Mouse (Mus musculus) liver, embryonic 14.5 days (tissue): Measurements from ENCODE around the gene Lrp8. TPM values are rescaled to one million over a fixed set of nuclear protein-coding genes. Genes with fewer than 3 reads are reported as not detected.

Source experiments
- ATAC-seq: fragments of 200-750 bp; cut with Nextera tagmentation; 2 replicates; pipeline ENCODE4 v1.8.0; 2017; ENCODE audit warnings: moderate number of reproducible peaks, mild to moderate bottlenecking, moderate library complexity; ENCODE audit not compliant: insufficient read depth
- DNase-seq, 3 experiments: peaks; one replicate each; pipeline ENCODE4 v3.0.0-alpha.2; 2012 to 2013; ENCODE audit warnings: low read depth in 3 of 3, low spot score in 3 of 3
- H3K27ac ChIP-seq: fragments of 300-500 bp; sonication (generic); 2 replicates; pipeline ENCODE4 v1.5.1; 2014; ENCODE audit warnings: moderate library complexity, mild to moderate bottlenecking, control low read depth, inconsistent platforms
- H3K27me3 ChIP-seq: fragments of 300-500 bp; sonication (generic); 2 replicates; pipeline ENCODE4 v1.6.1; 2014; ENCODE audit warnings: mild to moderate bottlenecking, low read length, moderate library complexity; ENCODE audit not compliant: control insufficient read depth, insufficient read depth
- H3K36me3 ChIP-seq: fragments of 300-500 bp; sonication (generic); replicated peaks from 2 replicates; pipeline ENCODE4 v1.6.1; 2014; ENCODE audit warnings: low read depth; ENCODE audit not compliant: control insufficient read depth, insufficient read depth
- H3K4me1 ChIP-seq, 2 experiments: fragments of 200-500 bp in 1 of 2; fragments of 300-500 bp in 1 of 2; sonication (generic) in 1 of 2; replicated peaks; 2 replicates each; pipeline ENCODE4 v1.6.1; 2012 to 2014; ENCODE audit warnings: antibody characterized with exemption in 1 of 2, inconsistent platforms in 1 of 2, low read length in 1 of 2; ENCODE audit not compliant: control insufficient read depth in 2 of 2, insufficient read depth in 2 of 2
- H3K4me2 ChIP-seq: fragments of 300-500 bp; sonication (generic); 2 replicates; pipeline ENCODE4 v1.6.1; 2014; ENCODE audit warnings: low read depth, mild to moderate bottlenecking, control low read depth, moderate library complexity
- H3K4me3 ChIP-seq, 2 experiments: fragments of 200-500 bp in 1 of 2; fragments of 300-500 bp in 1 of 2; sonication (generic) in 1 of 2; 2 replicates each; pipeline ENCODE4 v1.5.1; 2012 to 2014; ENCODE audit warnings: low read depth in 2 of 2, low read length in 2 of 2, mild to moderate bottlenecking in 2 of 2, control low read depth in 1 of 2, inconsistent platforms in 1 of 2, moderate library complexity in 1 of 2; ENCODE audit not compliant: insufficient read depth in 1 of 2
- H3K9ac ChIP-seq: fragments of 300-500 bp; sonication (generic); replicated peaks from 2 replicates; pipeline ENCODE4 v1.6.1; 2014; ENCODE audit warnings: mild to moderate bottlenecking, control low read depth, moderate library complexity
- H3K9me3 ChIP-seq: fragments of 300-500 bp; sonication (generic); 2 replicates; pipeline ENCODE4 v1.6.1; 2016; ENCODE audit warnings: low read length, mixed read lengths; ENCODE audit not compliant: control insufficient read depth
- CTCF ChIP-seq: IDR thresholded peaks from 2 replicates; pipeline ENCODE4 v1.5.1; 2016; ENCODE audit warnings: antibody characterized with exemption, low read depth, control low read depth
- EP300 ChIP-seq: IDR thresholded peaks from 2 replicates; pipeline ENCODE4 v1.6.1; 2016; ENCODE audit warnings: antibody characterized with exemption, low read depth
- WGBS: fragments of 180-500 bp; shearing (Covaris S2); extraction: QIAGEN DNeasy Blood & Tissue Kit; methylation state at CpG from one replicate; pipeline ENCODE4 v1.1.7; 2014; ENCODE audit not compliant: insufficient replicate concordance; 5-methylcytosine and 5-hydroxymethylcytosine counted together
- polyA plus RNA-seq, 2 experiments: library from polyadenylated mRNA; depleted of rRNA in 1 of 2; stranded (reverse) in 1 of 2; unstranded in 1 of 2; fragments of >200 nt; fragmentation: Nextera tagmentation in 1 of 2; extraction: Ambion mirVana in 1 of 2; gene quantifications; 2 replicates each; pipeline versions ENCODE4 v1.2.1 to v1.2.3; 2012 to 2014

Gene Lrp8
- polyA plus RNA-seq, 2 experiments, result 1.8 to 4.3 TPM

DNA sequence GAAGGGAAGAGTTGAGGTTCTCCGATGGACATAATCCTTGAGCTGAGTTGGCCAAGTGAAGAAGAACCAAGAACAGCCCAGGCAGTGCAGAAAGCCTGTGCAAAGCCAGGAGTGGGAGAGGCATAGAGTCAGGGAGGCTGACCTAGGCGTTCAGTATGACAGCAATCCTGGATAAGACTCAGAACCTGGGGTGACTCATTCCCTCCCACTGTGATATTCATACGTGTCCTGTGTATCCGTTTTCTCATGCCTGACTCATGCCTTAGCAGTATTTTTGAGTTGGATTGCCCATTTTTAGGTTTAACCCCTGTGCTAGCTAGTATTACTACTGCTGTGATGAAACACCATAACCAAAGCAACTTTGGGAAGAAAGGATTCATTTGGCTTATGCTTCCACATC is 62.8 kb downstream of the Lrp8 start:
- H3K4me2 ChIP-seq, result no peak overlapping the region
- ATAC-seq (no peak), DNase-seq (no peak)
- WGBS, result 74% methylated on average over 4 of the region's 4 CpGs
- H3K9me3 ChIP-seq, result no peaks in the 10 kb centered on the region
- no peaks in the 10 kb centered on the region for H3K36me3 ChIP-seq
- H3K27ac ChIP-seq, result no peak overlapping the region
- no peak overlapping the region for H3K4me3 ChIP-seq
- no peaks in the 10 kb centered on the region for H3K4me1 ChIP-seq
- no peak for TF ChIP-seq EP300
- TF ChIP-seq CTCF, result no peak
- no peak overlapping the region for H3K9ac ChIP-seq
- no peaks in the 10 kb centered on the region for H3K27me3 ChIP-seq

DNA sequence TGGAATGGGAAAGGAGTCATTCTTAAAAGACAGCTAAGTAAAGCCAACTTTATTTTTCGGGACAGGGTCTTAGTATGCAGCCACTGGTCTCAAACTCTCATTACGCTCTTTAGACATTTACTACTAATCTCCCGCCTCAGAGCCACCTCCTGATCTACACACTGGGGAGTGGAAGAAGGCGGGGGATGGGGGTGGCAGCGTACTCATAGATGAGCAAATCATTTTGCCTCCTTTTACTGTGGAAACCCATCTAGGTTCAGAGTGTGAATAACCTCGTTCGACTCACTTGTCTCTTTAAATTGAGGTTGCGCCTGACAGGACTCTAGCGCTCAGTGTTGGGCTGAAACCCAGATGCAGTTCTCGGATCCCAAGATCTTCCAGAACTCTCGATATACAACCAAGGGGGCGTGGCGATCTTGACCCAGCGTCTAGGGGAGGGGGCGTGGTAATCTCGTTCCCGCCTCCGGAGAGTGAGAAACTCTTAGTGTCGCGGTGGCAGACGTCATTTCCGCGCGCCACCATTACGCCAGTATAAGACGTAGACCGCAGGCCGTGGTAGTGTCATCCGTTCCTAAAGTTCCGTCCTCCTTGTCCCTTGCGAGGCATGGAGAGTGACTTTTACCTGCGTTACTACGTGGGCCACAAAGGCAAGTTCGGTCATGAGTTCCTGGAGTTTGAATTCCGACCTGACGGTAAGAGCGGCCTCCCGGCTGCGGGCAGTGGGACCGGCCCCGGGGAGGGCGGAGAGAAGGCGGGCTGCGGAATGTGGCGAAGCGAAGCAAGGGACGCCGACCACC is 77.4 kb downstream of the Lrp8 start, which contains the start of gene Magoh:
Gene Magoh, plus strand, starts transcription at position 502 of the 797 bp plus-strand sequence.
- Histone ChIP-seq H3K27ac (peak within 1 kb of the TSS; percentile 42), H3K9me3 (no peaks in the 10 kb centered on the region), H3K4me2 (peak within 1 kb of the TSS; percentile 93), H3K4me1 (peaks cover 9 to 10% of the 10 kb centered on the region in 2 experiments), H3K36me3 (peaks cover 18% of the 10 kb centered on the region), H3K9ac (peak within 1 kb of the TSS; percentile 90), H3K27me3 (no peaks in the 10 kb centered on the region), H3K4me3 (peak within 1 kb of the TSS; percentile 86 to 100)
- ATAC-seq, result peak; percentile 98
- TF ChIP-seq EP300, result no peak
- no peak for TF ChIP-seq CTCF
- DNase-seq, result peak; percentile 95 to 96 (median 96)
- WGBS, result 1% methylated on average over 48 of the region's 48 CpGs

DNA sequence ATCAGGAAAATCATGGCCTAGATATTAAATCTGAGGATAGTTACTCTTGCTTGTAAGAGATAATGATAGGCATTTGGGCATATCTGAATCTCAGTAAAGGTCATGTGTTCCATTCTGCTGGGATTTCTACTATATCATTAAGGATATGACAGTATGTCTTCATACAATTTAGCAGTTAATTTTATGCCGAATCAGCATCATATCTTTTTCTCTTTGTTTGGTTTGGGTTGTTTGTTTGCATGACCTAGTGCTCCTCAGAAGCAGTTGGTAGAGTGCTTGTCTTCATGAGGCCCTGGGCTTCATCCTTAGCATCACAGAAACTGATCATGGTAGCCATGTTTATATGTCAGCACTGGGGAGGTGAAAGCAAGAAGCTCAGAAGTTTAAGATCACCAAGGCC is 79.6 kb downstream of the Lrp8 start:
- ATAC-seq, result no peak

DNA sequence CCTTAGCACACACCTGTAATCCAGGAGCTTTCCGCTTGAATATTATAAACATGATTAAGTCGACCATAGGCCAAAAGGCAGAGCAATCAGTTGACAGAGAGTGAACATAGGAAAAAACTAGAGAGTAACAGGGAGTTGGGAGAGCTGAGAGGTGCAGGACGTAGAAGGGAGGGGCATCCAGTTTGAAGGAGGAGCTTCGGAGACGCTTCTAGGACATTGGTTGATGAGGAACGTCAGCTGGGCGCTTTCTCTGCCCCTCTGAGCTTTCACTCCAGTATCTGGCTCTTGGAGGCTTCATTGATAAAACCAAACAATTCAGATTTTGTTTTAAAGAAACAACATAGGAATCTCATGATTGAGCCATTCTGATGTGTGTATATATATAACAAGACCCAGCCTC is 84.3 kb downstream of the Lrp8 start:
- peaks cover 45% of the 10 kb centered on the region for H3K36me3 ChIP-seq

More for the DNA sequence above, 79.6 kb downstream of the Lrp8 start:
- Histone ChIP-seq H3K4me3 (no peak overlapping the region), H3K9me3 (no peaks in the 10 kb centered on the region), H3K36me3 (peaks cover 39% of the 10 kb centered on the region), H3K9ac (no peak overlapping the region), H3K4me2 (no peak overlapping the region), H3K27me3 (no peaks in the 10 kb centered on the region), H3K27ac (no peak overlapping the region), H3K4me1 (peaks cover 9 to 10% of the 10 kb centered on the region in 2 experiments)
- TF ChIP-seq CTCF, result no peak
- no peak for TF ChIP-seq EP300
- no peak for DNase-seq
- 81% methylated on average over 1 of the region's 1 CpGs for WGBS

DNA sequence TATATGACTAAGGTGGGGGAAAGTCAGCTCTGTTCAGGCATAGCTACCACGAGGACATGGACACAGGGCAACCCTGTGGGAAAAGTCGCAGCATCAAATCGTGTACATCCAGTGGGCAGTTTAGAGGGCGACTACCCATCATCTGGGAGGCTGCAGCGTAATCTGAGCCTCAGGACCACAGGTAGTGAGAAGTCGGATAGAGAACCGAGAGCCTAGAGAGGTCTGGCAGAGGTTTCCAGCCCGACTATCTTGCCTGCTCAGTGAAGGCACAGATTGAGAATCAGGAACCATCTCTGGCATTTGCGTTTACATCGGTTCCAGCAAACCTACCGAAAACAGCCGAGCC is 87.3 kb downstream of the Lrp8 start:
- Histone ChIP-seq H3K9ac (peak overlapping the region; percentile 60), H3K4me1 (peaks cover 9 to 17% of the 10 kb centered on the region in 2 experiments), H3K27me3 (no peaks in the 10 kb centered on the region), H3K9me3 (no peaks in the 10 kb centered on the region), H3K4me3 (peak overlapping the region; percentile 77 to 88), H3K27ac (peak overlapping the region; percentile 58), H3K4me2 (peak overlapping the region; percentile 93), H3K36me3 (peaks cover 27% of the 10 kb centered on the region)
- peak; percentile 8; the same call in 1 of the 2 replicates for ATAC-seq
- 2% methylated on average over 12 of the region's 12 CpGs for WGBS
- no peak for DNase-seq
- TF ChIP-seq CTCF (no peak), EP300 (no peak)

More for the DNA sequence above, 84.3 kb downstream of the Lrp8 start:
- Histone ChIP-seq H3K4me3 (no peak overlapping the region), H3K9me3 (no peaks in the 10 kb centered on the region), H3K9ac (no peak overlapping the region), H3K27me3 (no peaks in the 10 kb centered on the region), H3K27ac (no peak overlapping the region), H3K4me2 (no peak overlapping the region), H3K4me1 (peaks cover 9 to 17% of the 10 kb centered on the region in 2 experiments)
- TF ChIP-seq EP300, result no peak
- no peak for TF ChIP-seq CTCF
- whole genome bisulfite sequencing, result 81% methylated on average over 7 of the region's 7 CpGs
- ATAC-seq (no peak), DNase-seq (no peak)
